Mouse (Mus musculus) intestine, embryonic 14.5 days (tissue): Measurements from ENCODE around the gene Tfap4. TPM values are rescaled to one million over a fixed set of nuclear protein-coding genes. Genes with fewer than 3 reads are reported as not detected.
A peak's percentile ranks its signal among the peaks of the same experiment; 100 is the strongest.

Experiments
- ATAC-seq: fragments of 200-750 bp; cut with Nextera tagmentation; replicated peaks from 2 replicates; pipeline ENCODE4 v1.8.0; 2017; ENCODE audit warnings: low read depth, moderate number of reproducible peaks, moderate TSS enrichment, moderate library complexity; ENCODE audit not compliant: low FRiP score, low TSS enrichment
- DNase-seq: peaks from one replicate; pipeline ENCODE4 v3.0.0-alpha.2; 2018; ENCODE audit warnings: low spot score
- H3K27ac ChIP-seq: fragments of 300-500 bp; sonication (generic); 2 replicates; pipeline ENCODE4 v1.5.1; 2014; ENCODE audit warnings: low read depth, mild to moderate bottlenecking, control low read depth
- H3K27me3 ChIP-seq: fragments of 300-500 bp; sonication (generic); replicated peaks from 2 replicates; pipeline ENCODE4 v1.6.1; 2014; ENCODE audit warnings: low read length, control low read depth; ENCODE audit not compliant: control insufficient read depth, insufficient read depth
- H3K36me3 ChIP-seq: fragments of 300-500 bp; sonication (generic); 2 replicates; pipeline ENCODE4 v1.6.1; 2014; ENCODE audit warnings: low read length, control low read depth; ENCODE audit not compliant: control insufficient read depth, insufficient read depth
- H3K4me1 ChIP-seq: fragments of 300-500 bp; sonication (generic); replicated peaks from 2 replicates; pipeline ENCODE4 v1.6.1; 2014; ENCODE audit warnings: low read length, control low read depth, mixed read lengths; ENCODE audit not compliant: control insufficient read depth, insufficient read depth
- H3K4me2 ChIP-seq: fragments of 300-500 bp; sonication (generic); 2 replicates; pipeline ENCODE4 v1.6.1; 2014; ENCODE audit warnings: low read length
- H3K4me3 ChIP-seq: fragments of 300-500 bp; sonication (generic); 2 replicates; pipeline ENCODE4 v1.5.1; 2014; ENCODE audit warnings: low read depth, low read length, control low read depth, mixed read lengths
- H3K9ac ChIP-seq: fragments of 300-500 bp; sonication (generic); 2 replicates; pipeline ENCODE4 v1.6.1; 2014; ENCODE audit warnings: mild to moderate bottlenecking, low read length
- H3K9me3 ChIP-seq: fragments of 300-500 bp; sonication (generic); 2 replicates; pipeline ENCODE4 v1.6.1; 2016; ENCODE audit warnings: low read length, control low read depth; ENCODE audit not compliant: control insufficient read depth
- WGBS: fragments of 180-500 bp; shearing (Covaris S2); extraction: QIAGEN DNeasy Blood & Tissue Kit; methylation state at CpG from one replicate; pipeline ENCODE4 v1.1.7; 2014; 5-methylcytosine and 5-hydroxymethylcytosine counted together
- polyA plus RNA-seq: library from polyadenylated mRNA; unstranded; fragments of >200 nt; fragmentation: Nextera tagmentation; extraction: Ambion mirVana; gene quantifications from 2 replicates; pipeline ENCODE4 v1.2.1, GENCODE M21; 2014

Tfap4 gene
- polyA plus RNA-seq, 1 experiment from 2014 or later, result 30.0 TPM

- H3K9me3 ChIP-seq, result no peaks in the 10 kb centered on the region
- 2% methylated on average over 5 of the region's 5 CpGs for WGBS
- DNase-seq, result no peak
- H3K4me1 ChIP-seq, result peaks cover 63% of the 10 kb centered on the region
- H3K9ac ChIP-seq, result peak overlapping the region; percentile 90
- peaks cover 6% of the 10 kb centered on the region for H3K36me3 ChIP-seq
- peak; percentile 24 for ATAC-seq
- peak overlapping the region; percentile 100 for H3K4me2 ChIP-seq
- peak overlapping the region; percentile 93 for H3K27ac ChIP-seq
- peak overlapping the region; percentile 87 for H3K4me3 ChIP-seq
- H3K27me3 ChIP-seq, result no peaks in the 10 kb centered on the region
Observed at GRCm38 (mm10) chr16:4595527-4595963, 35.9 kb upstream of the Tfap4 start.

GRCm38 (mm10) chr16:4594814-4595526 lies 35.3 kb upstream of the Tfap4 start:
- peak overlapping the region; percentile 90 for H3K9ac ChIP-seq
- H3K36me3 ChIP-seq, result peaks cover 10% of the 10 kb centered on the region
- peaks cover 58% of the 10 kb centered on the region for H3K4me1 ChIP-seq
- H3K27me3 ChIP-seq, result no peaks in the 10 kb centered on the region
- DNase-seq (no peak), ATAC-seq (peak; percentile 13; the same call in 1 of the 2 replicates)
- WGBS, result under 1% methylated on average over 32 of the region's 52 CpGs
- H3K4me2 ChIP-seq, result peak overlapping the region; percentile 100
- no peaks in the 10 kb centered on the region for H3K9me3 ChIP-seq
- peak overlapping the region; percentile 87 for H3K4me3 ChIP-seq
- peak overlapping the region; percentile 93 for H3K27ac ChIP-seq

- ATAC-seq, result peak; percentile 86
- Histone ChIP-seq H3K27me3 (no peaks in the 10 kb centered on the region), H3K36me3 (peaks cover 10% of the 10 kb centered on the region), H3K9me3 (no peaks in the 10 kb centered on the region), H3K9ac (peak within 1 kb of the TSS; percentile 90), H3K4me1 (peaks cover 51% of the 10 kb centered on the region), H3K4me2 (peak within 1 kb of the TSS; percentile 100), H3K27ac (peak within 1 kb of the TSS; percentile 93), H3K4me3 (peak within 1 kb of the TSS; percentile 87)
- WGBS, result under 1% methylated on average over 35 of the region's 74 CpGs
- DNase-seq, result peak; percentile 87
Observed at GRCm38 (mm10) chr16:4593971-4594813, 34.5 kb upstream of the Tfap4 start, which contains the start of gene Glis2. Gene Glis2, plus strand, starts transcription at chr16:4594713.

DNA sequence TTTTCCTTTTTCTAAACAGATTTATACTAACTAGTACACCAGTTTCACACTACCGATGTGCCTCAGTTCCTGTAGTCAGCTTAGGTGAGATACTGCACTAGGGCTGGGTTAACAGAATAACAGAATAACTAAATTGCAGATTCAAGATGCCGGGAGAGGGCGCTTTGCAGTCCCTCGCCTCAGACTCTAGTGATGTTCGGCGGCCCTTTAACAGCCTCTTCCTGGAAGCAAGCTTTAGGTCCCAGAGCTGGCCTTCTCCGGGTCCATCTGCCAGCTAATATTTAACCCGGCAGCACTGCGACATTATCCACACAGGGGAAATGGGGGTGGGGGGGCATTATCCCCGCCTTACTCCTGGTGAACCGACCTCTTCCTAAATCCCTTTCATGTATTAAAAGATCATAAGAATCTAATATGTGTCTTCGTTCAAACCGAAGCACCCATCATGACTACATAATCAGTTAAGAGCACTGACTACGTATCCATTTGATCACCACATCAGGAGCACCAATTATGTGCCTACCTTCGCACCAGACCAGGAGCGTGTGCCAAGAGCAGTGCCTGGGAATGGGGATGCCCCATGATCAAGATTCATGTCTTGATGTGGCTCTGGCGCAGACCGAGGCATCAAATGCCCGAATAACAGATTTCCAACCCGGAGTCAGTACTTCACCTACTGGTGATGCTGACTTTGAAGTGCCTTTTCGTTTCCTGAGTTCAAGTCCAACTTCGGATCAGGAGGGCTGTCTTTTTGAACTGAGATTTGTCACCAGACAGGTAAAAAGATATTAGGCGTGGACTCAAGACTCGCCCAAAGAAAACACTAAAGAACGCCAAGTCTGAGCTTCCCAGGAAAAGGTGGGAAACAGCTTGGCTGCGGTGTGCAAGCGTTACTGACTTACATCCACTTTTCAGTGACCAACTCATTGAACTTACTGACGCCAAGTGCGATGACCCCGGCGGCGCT lies 33.5 kb upstream of the Tfap4 start:
- no peaks in the 10 kb centered on the region for H3K27me3 ChIP-seq
- no peaks in the 10 kb centered on the region for H3K9me3 ChIP-seq
- no peak for ATAC-seq
- H3K36me3 ChIP-seq, result peaks cover 10% of the 10 kb centered on the region
- WGBS, result 12% methylated on average over 32 of the region's 32 CpGs
- peak; percentile 77 for DNase-seq
- peaks cover 41% of the 10 kb centered on the region for H3K4me1 ChIP-seq
- peak overlapping the region; percentile 87 for H3K4me3 ChIP-seq
- H3K9ac ChIP-seq, result peak overlapping the region; percentile 90
- H3K4me2 ChIP-seq, result peak overlapping the region; percentile 78
- H3K27ac ChIP-seq, result peak overlapping the region; percentile 93

DNA sequence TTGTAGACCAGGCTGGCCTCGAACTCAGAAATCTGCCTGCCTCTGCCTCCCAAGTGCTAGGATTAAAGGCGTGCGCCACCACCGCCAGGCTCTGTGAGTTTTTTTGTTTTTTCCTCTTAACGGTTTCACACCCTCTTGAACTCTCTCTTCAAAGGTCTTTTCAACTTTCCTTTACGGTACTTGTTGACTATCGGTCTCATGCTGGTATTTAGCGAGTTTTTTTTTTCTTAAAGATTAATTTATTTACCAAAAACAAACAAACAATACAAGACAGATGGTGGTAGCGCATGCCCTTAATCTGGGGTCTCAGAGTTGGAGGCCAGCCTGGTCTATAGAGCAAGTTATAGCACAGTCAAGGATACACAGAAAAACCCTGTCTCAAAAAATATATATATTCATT lies 30.6 kb upstream of the Tfap4 start:
- H3K9ac ChIP-seq, result no peak overlapping the region
- peaks cover 10% of the 10 kb centered on the region for H3K36me3 ChIP-seq
- no peak overlapping the region for H3K27ac ChIP-seq
- no peaks in the 10 kb centered on the region for H3K9me3 ChIP-seq
- peaks cover 32% of the 10 kb centered on the region for H3K4me1 ChIP-seq
- ATAC-seq (no peak), DNase-seq (no peak)
- no peak overlapping the region for H3K4me3 ChIP-seq
- no peak overlapping the region for H3K4me2 ChIP-seq
- 95% methylated on average over 9 of the region's 9 CpGs for WGBS
- no peaks in the 10 kb centered on the region for H3K27me3 ChIP-seq

GRCm38 (mm10) chr16:4587516-4588210 lies 28.0 kb upstream of the Tfap4 start:
- Histone ChIP-seq H3K4me3 (no peak overlapping the region), H3K4me1 (peaks cover 28% of the 10 kb centered on the region), H3K27ac (peak overlapping the region; percentile 84), H3K27me3 (no peaks in the 10 kb centered on the region), H3K9ac (no peak overlapping the region; the same call in 1 of the 2 replicates), H3K9me3 (no peaks in the 10 kb centered on the region), H3K4me2 (peak overlapping the region; percentile 58; the same call in 1 of the 2 replicates), H3K36me3 (peaks cover 10% of the 10 kb centered on the region)
- 49% methylated on average over 5 of the region's 5 CpGs for WGBS
- DNase-seq (peak; percentile 63), ATAC-seq (no peak)

DNA sequence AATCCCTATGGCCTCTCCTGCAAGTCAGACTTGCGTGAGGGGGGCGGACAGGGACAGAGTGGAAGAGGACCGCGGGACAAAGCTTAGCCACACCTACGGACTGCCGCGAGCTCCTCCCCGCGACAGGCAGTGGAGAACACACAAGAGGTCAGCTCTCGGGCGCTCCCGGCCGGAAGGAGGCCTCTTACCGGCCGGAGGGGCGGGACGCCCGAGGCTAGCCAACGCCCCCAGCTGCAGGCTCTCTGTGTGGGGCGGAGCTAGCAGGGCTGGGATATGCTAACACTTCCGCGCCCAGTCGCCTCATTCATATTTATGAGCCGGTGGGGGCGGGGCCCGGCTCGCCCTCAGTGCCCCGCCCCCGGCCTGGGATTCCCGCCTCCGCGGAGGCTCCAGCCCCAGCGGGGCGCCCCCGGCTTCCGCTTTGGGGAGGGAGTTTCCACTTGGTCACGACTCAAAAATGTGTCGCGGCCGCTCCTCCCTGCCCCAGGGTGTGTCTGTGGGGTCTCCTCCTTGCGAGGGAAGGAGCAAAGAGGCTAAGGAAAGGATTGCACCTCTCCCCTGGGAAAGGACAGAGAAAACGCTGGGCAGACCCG lies 27.0 kb upstream of the Tfap4 start:
- WGBS, result 2% methylated on average over 43 of the region's 43 CpGs
- Histone ChIP-seq H3K4me2 (peak overlapping the region; percentile 58), H3K9me3 (no peaks in the 10 kb centered on the region), H3K9ac (peak overlapping the region; percentile 47), H3K27ac (peak overlapping the region; percentile 84), H3K4me3 (peak overlapping the region; percentile 35), H3K27me3 (no peaks in the 10 kb centered on the region), H3K4me1 (peaks cover 20% of the 10 kb centered on the region; the same call in 1 of the 2 replicates), H3K36me3 (peaks cover 10% of the 10 kb centered on the region)
- DNase-seq (peak; percentile 95), ATAC-seq (peak; percentile 99)
